Mouse (Mus musculus) E14TG2a.4 (cell line): ENCODE measurements around the gene Pdgfa.
A peak's percentile ranks its signal among the peaks of the same experiment; 100 is the strongest.

ENCODE experiments used
- H3K27me3 ChIP-seq: 2 replicates; pipeline ENCODE4 v1.6.1; 2014; ENCODE audit warnings: low read length, control low read depth; ENCODE audit not compliant: insufficient read depth
- H3K36me3 ChIP-seq: 2 replicates; pipeline ENCODE4 v1.6.1; 2014; ENCODE audit warnings: low read length, control low read depth; ENCODE audit not compliant: insufficient read depth
- H3K4me1 ChIP-seq: replicated peaks from 2 replicates; pipeline ENCODE4 v1.6.1; 2014; ENCODE audit warnings: low read depth, low read length, control low read depth
- H3K4me3 ChIP-seq: replicated peaks from 2 replicates; pipeline ENCODE4 v1.5.1; 2014; ENCODE audit warnings: mild to moderate bottlenecking, low read length
- H3K9me3 ChIP-seq: 2 replicates; pipeline ENCODE4 v1.6.1; 2014; ENCODE audit warnings: low read length, control low read depth
- CTCF ChIP-seq: conservative IDR thresholded peaks from 2 replicates; pipeline ENCODE4 v1.5.1; 2014; ENCODE audit warnings: low read length
- NANOG ChIP-seq: IDR thresholded peaks from 2 replicates; pipeline ENCODE4 v1.6.1; 2014; ENCODE audit warnings: borderline replicate concordance, low read length, mixed read lengths
- POU5F1 ChIP-seq: IDR thresholded peaks from 2 replicates; pipeline ENCODE4 v1.6.1; 2014; ENCODE audit warnings: low read length, borderline replicate concordance

Gene Pdgfa

GRCm38 (mm10) chr5:138991734-138992133 is 5.4 kb downstream of the Pdgfa start:
- H3K4me3 ChIP-seq: peak overlapping the region; percentile 90
- H3K27me3 ChIP-seq: peaks cover 16% of the 10 kb centered on the region
- H3K4me1 ChIP-seq: peaks cover 65% of the 10 kb centered on the region
- peaks cover 46% of the 10 kb centered on the region for H3K36me3 ChIP-seq
- H3K9me3 ChIP-seq: no peaks in the 10 kb centered on the region
- TF ChIP-seq CTCF (no peak), NANOG (peak; percentile 91), POU5F1 (0 out of 2 replicates have a peak, but pooled peaks have one; percentile 20)

- Histone ChIP-seq H3K36me3 (peaks cover 56% of the 10 kb centered on the region), H3K4me3 (peak overlapping the region; percentile 90), H3K4me1 (peaks cover 56% of the 10 kb centered on the region), H3K9me3 (no peaks in the 10 kb centered on the region), H3K27me3 (peaks cover 9% of the 10 kb centered on the region)
- no peak for TF ChIP-seq POU5F1
- no peak for TF ChIP-seq CTCF
- no peak for TF ChIP-seq NANOG
Observed at GRCm38 (mm10) chr5:138990659-138991380, 6.3 kb downstream of the Pdgfa start.

- Histone ChIP-seq H3K4me1 (peaks cover 55% of the 10 kb centered on the region), H3K36me3 (peaks cover 68% of the 10 kb centered on the region), H3K9me3 (no peaks in the 10 kb centered on the region), H3K4me3 (no peak overlapping the region), H3K27me3 (peaks cover 9% of the 10 kb centered on the region)
- no peak for TF ChIP-seq CTCF
- TF ChIP-seq NANOG: 0 out of 2 replicates have a peak, but pooled peaks have one; percentile 19
Observed at GRCm38 (mm10) chr5:138989567-138989966, 7.6 kb downstream of the Pdgfa start.

DNA sequence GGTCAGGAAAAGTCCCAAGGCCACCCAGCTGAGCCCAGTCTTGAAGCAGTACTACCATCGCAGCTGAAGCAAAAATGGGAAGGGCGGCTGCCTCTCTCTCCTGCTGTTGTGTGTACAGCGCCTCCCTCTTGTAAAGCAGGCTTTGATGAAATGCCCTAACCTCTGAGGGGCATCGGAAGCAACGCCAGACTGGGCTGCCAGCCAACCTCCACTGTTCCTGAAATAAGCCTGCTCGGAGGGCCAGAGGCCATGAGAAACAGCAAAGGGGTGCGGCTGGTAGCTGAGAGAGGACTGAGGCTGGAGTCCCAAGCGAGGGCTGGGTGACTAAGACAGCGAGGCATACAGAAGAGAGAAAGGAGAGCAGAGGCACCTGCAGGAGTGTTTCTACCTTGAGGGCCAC is 8.4 kb downstream of the Pdgfa start:
- peak overlapping the region; percentile 35; the same call in 1 of the 2 replicates for H3K4me3 ChIP-seq
- H3K9me3 ChIP-seq: no peaks in the 10 kb centered on the region
- peaks cover 76% of the 10 kb centered on the region for H3K36me3 ChIP-seq
- H3K4me1 ChIP-seq: peaks cover 55% of the 10 kb centered on the region
- H3K27me3 ChIP-seq: peaks cover 6% of the 10 kb centered on the region
- no peak for TF ChIP-seq CTCF
- TF ChIP-seq POU5F1: no peak
- no peak for TF ChIP-seq NANOG

DNA sequence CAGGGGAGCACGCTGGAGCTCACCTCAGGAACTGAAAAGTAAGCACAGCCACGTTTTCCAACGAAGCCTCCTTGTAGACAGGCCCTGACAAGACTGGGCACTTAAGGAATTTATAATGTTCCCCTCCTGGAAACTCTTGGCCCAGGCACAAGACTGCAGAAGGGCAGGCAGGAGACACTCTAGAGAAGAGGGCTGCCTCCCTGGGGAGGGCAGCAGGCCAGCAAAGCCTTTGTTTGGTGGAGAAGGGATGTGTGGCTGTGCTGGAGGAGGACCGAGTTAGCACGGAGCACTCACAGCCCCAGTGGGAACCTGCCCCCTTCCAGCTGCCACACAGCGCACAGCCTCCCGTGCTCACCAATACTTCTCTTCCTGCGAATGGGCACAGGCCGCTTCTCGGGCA is 9.2 kb downstream of the Pdgfa start:
- Histone ChIP-seq H3K4me3 (no peak overlapping the region), H3K4me1 (peaks cover 52% of the 10 kb centered on the region), H3K9me3 (no peaks in the 10 kb centered on the region), H3K36me3 (peaks cover 84% of the 10 kb centered on the region), H3K27me3 (no peaks in the 10 kb centered on the region)
- TF ChIP-seq POU5F1 (no peak), CTCF (no peak), NANOG (no peak)

DNA sequence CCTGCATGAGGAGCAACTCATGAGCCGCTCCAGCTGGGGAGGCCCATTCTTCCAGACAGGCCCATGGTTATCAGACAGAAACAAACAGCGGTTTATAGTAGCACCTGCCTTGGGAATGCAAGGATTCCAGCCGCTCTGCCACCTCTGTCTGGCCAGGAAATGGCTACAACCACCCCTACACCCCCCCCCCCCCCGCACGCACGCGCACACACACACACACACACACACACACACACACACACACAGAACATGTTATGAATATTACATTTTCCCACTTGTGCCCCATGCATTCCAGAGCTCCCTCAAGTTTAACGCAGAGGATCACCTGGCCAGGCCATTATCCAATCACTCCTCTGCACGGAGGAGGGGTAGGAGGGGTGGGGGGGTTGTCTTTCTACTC is 15.2 kb downstream of the Pdgfa start:
- TF ChIP-seq POU5F1 (no peak), CTCF (no peak), NANOG (no peak)
- peaks cover 61% of the 10 kb centered on the region for H3K4me1 ChIP-seq
- no peaks in the 10 kb centered on the region for H3K9me3 ChIP-seq
- no peak overlapping the region for H3K4me3 ChIP-seq
- H3K36me3 ChIP-seq: peaks cover 98% of the 10 kb centered on the region
- H3K27me3 ChIP-seq: no peaks in the 10 kb centered on the region

- Histone ChIP-seq H3K36me3 (peaks cover 98% of the 10 kb centered on the region), H3K4me1 (peaks cover 72% of the 10 kb centered on the region), H3K27me3 (no peaks in the 10 kb centered on the region), H3K4me3 (0 out of 2 replicates have a peak overlapping the region, but pooled peaks have one; percentile 4), H3K9me3 (no peaks in the 10 kb centered on the region)
- no peak for TF ChIP-seq POU5F1
- TF ChIP-seq NANOG: no peak
- no peak for TF ChIP-seq CTCF
Observed at GRCm38 (mm10) chr5:138980608-138981007, 16.6 kb downstream of the Pdgfa start.

DNA sequence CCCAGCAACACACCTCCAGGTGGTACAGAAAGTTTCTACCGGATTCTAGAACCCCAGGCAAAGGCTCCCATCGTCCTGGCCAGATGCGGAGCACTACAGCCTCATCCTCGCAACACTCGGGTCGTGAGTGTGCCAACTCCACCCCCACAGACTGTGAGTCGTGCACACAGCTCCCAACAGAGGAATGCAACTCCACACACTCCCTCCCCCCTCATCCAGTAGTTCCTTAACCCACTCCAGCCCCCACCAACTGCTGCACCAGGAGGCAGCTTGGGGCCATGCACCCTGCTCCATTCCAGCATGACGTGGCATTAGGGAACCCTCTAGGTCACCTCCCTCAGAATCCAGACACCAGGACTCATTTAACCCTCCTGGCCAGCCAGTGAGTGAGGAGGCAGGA is 17.3 kb downstream of the Pdgfa start:
- TF ChIP-seq NANOG: no peak
- TF ChIP-seq CTCF: no peak
- no peak for TF ChIP-seq POU5F1
- Histone ChIP-seq H3K27me3 (no peaks in the 10 kb centered on the region), H3K36me3 (peaks cover 98% of the 10 kb centered on the region), H3K9me3 (peaks cover 6% of the 10 kb centered on the region; the same call in 1 of the 2 replicates), H3K4me1 (peaks cover 79% of the 10 kb centered on the region), H3K4me3 (no peak overlapping the region)

- peaks cover 8% of the 10 kb centered on the region; the same call in 1 of the 2 replicates for H3K9me3 ChIP-seq
- peak overlapping the region; percentile 24; the same call in 1 of the 2 replicates for H3K4me3 ChIP-seq
- no peak for TF ChIP-seq NANOG
- TF ChIP-seq POU5F1: no peak
- no peak for TF ChIP-seq CTCF
Observed at GRCm38 (mm10) chr5:138977759-138978158, 19.4 kb downstream of the Pdgfa start.

More at GRCm38 (mm10) chr5:138977759-138978158, 19.4 kb downstream of the Pdgfa start:
- Histone ChIP-seq H3K27me3 (no peaks in the 10 kb centered on the region), H3K36me3 (peaks cover 84% of the 10 kb centered on the region), H3K4me1 (peaks cover 93% of the 10 kb centered on the region)
